Mouse (Mus musculus) liver, adult 2 months (tissue): ENCODE results near the gene Unc50. TPM values are rescaled to one million over a fixed set of nuclear protein-coding genes. Genes with fewer than 3 reads are reported as not detected.

Experiments used
- DNase-seq: peaks from one replicate; pipeline ENCODE4 v3.0.0-alpha.2; 2011; ENCODE audit warnings: low read depth, low spot score; ENCODE audit errors: extremely low read depth
- H3K27ac ChIP-seq: fragments of 200-500 bp; replicated peaks from 2 replicates; pipeline ENCODE4 v1.5.1; 2012; ENCODE audit warnings: low read depth, mild to moderate bottlenecking, control low read depth, inconsistent platforms, low read length; ENCODE audit not compliant: insufficient read depth
- H3K27me3 ChIP-seq: fragments of 200-500 bp; 2 replicates; pipeline ENCODE4 v1.6.1; 2012; ENCODE audit warnings: mild to moderate bottlenecking, moderate library complexity, low read length, inconsistent platforms; ENCODE audit not compliant: control insufficient read depth, insufficient read depth
- H3K36me3 ChIP-seq: fragments of 200-500 bp; 2 replicates; pipeline ENCODE4 v1.6.1; 2012; ENCODE audit warnings: low read length, inconsistent platforms; ENCODE audit not compliant: control insufficient read depth, insufficient read depth
- H3K4me1 ChIP-seq: fragments of 200-500 bp; 2 replicates; pipeline ENCODE4 v1.6.1; 2011; ENCODE audit warnings: low read length; ENCODE audit not compliant: control insufficient read depth, insufficient read depth
- H3K4me3 ChIP-seq: fragments of 200-500 bp; 2 replicates; pipeline ENCODE4 v1.5.1; 2011; ENCODE audit warnings: low read depth, mild to moderate bottlenecking, control low read depth, low read length, moderate library complexity; ENCODE audit not compliant: insufficient read depth
- H3K79me2 ChIP-seq: fragments of 200-500 bp; 2 replicates; pipeline ENCODE4 v1.6.1; 2012; ENCODE audit warnings: inconsistent platforms, mild to moderate bottlenecking, low read length, moderate library complexity; ENCODE audit not compliant: control insufficient read depth, insufficient read depth
- H3K9ac ChIP-seq: fragments of 200-500 bp; 2 replicates; pipeline ENCODE4 v1.6.1; 2012; ENCODE audit warnings: low read depth, mild to moderate bottlenecking, control low read depth, inconsistent platforms, low read length
- CTCF ChIP-seq: fragments of 200-500 bp; IDR thresholded peaks from 2 replicates; pipeline ENCODE4 v1.5.1; 2011; ENCODE audit warnings: low read depth, low read length, control low read depth
- POLR2A ChIP-seq: fragments of 200-500 bp; IDR thresholded peaks from 2 replicates; pipeline ENCODE4 v1.6.1; 2011; ENCODE audit warnings: low read length, control low read depth; ENCODE audit not compliant: insufficient read depth; ENCODE audit errors: extremely low read depth
- WGBS: fragments of 180-500 bp; shearing (Covaris S2); methylation state at CpG from one replicate; pipeline ENCODE4 v1.1.7; 2018; 5-methylcytosine and 5-hydroxymethylcytosine counted together
- polyA plus RNA-seq: library from polyadenylated mRNA; depleted of rRNA; stranded (reverse); fragments of >200 nt; gene quantifications from 2 replicates; pipeline ENCODE4 v1.2.3, GENCODE M21; 2012; rRNA removed
- total RNA-seq: library from RNA; depleted of rRNA; stranded (reverse); fragments of >200 nt; gene quantifications from 2 replicates; pipeline ENCODE4 v1.2.3, GENCODE M21; 2014; rRNA removed

The Unc50 gene
- total RNA-seq, result 49.3 and 51.4 TPM in 2 replicates
- polyA plus RNA-seq, result 38.1 and 39.8 TPM in 2 replicates

- WGBS, result under 1% methylated on average over 57 of the region's 57 CpGs
These were observed at the start of gene Unc50, which contains the start of gene Coa5 for GRCm38 (mm10) chr1:37429366-37430296. Gene Unc50 (plus strand): TSS chr1:37430139. Gene Coa5 (minus strand): TSS chr1:37430103.

GRCm38 (mm10) chr1:37380913-37381312, 49.0 kb upstream of the Unc50 start:
- no peaks in the 10 kb centered on the region for H3K79me2 ChIP-seq
- H3K4me3 ChIP-seq, result no peak overlapping the region
- H3K4me1 ChIP-seq, result no peaks in the 10 kb centered on the region
- 94% methylated on average over 5 of the region's 5 CpGs for WGBS
- no peak overlapping the region for H3K27ac ChIP-seq
- no peak overlapping the region for H3K9ac ChIP-seq
- no peaks in the 10 kb centered on the region for H3K27me3 ChIP-seq
- TF ChIP-seq CTCF (no peak), POLR2A (no peak)
- peaks cover 6% of the 10 kb centered on the region for H3K36me3 ChIP-seq
- no peak for DNase-seq

More at GRCm38 (mm10) chr1:37429366-37430296, at the start of gene Unc50, which contains the start of gene Coa5:
- Histone ChIP-seq H3K4me1 (peaks cover 12% of the 10 kb centered on the region), H3K79me2 (peaks cover 19% of the 10 kb centered on the region; the same call in 1 of the 2 replicates), H3K36me3 (peaks cover 24% of the 10 kb centered on the region), H3K27me3 (no peaks in the 10 kb centered on the region), H3K9ac (peak within 1 kb of the TSS; percentile 97), H3K27ac (peak within 1 kb of the TSS; percentile 61), H3K4me3 (peak within 1 kb of the TSS; percentile 74)
- DNase-seq, result peak; percentile 91
- no peak for TF ChIP-seq CTCF
- peak; percentile 76 for TF ChIP-seq POLR2A

- H3K4me3 ChIP-seq, result no peak overlapping the region
These were observed 45.6 kb upstream of the Unc50 start for GRCm38 (mm10) chr1:37384304-37384703.

GRCm38 (mm10) chr1:37386448-37386971, 43.4 kb upstream of the Unc50 start:
- H3K27me3 ChIP-seq, result no peaks in the 10 kb centered on the region
- peaks cover 9% of the 10 kb centered on the region; the same call in 1 of the 2 replicates for H3K36me3 ChIP-seq
- H3K9ac ChIP-seq, result no peak overlapping the region
- no peaks in the 10 kb centered on the region for H3K4me1 ChIP-seq
- H3K27ac ChIP-seq, result no peak overlapping the region
- 92% methylated on average over 7 of the region's 7 CpGs for WGBS
- H3K4me3 ChIP-seq, result no peak overlapping the region
- no peak for DNase-seq
- H3K79me2 ChIP-seq, result no peaks in the 10 kb centered on the region
- TF ChIP-seq CTCF (no peak), POLR2A (no peak)

More at GRCm38 (mm10) chr1:37384304-37384703, 45.6 kb upstream of the Unc50 start:
- no peak for DNase-seq
- Histone ChIP-seq H3K4me1 (no peaks in the 10 kb centered on the region), H3K36me3 (peaks cover 3% of the 10 kb centered on the region; the same call in 1 of the 2 replicates), H3K27me3 (no peaks in the 10 kb centered on the region), H3K79me2 (no peaks in the 10 kb centered on the region), H3K27ac (no peak overlapping the region), H3K9ac (no peak overlapping the region)
- TF ChIP-seq POLR2A, result no peak
- no peak for TF ChIP-seq CTCF
- WGBS, result 91% methylated on average over 3 of the region's 3 CpGs

GRCm38 (mm10) chr1:37393174-37393573, 36.8 kb upstream of the Unc50 start:
- Histone ChIP-seq H3K4me3 (no peak overlapping the region), H3K79me2 (no peaks in the 10 kb centered on the region), H3K4me1 (no peaks in the 10 kb centered on the region), H3K9ac (no peak overlapping the region), H3K27ac (no peak overlapping the region), H3K36me3 (peaks cover 11% of the 10 kb centered on the region; the same call in 1 of the 2 replicates), H3K27me3 (no peaks in the 10 kb centered on the region)
- no peak for DNase-seq
- TF ChIP-seq POLR2A, result no peak
- no peak for TF ChIP-seq CTCF
- WGBS, result 84% methylated on average over 5 of the region's 5 CpGs
